Mouse (Mus musculus) left cerebral cortex, adult 9 months (tissue): ENCODE measurements around the gene Gm8879.
"Not testable (repeated sequence)": the region's sequence is repeated elsewhere in the genome, so short reads cannot be mapped to it uniquely, and the experiment has no call there.

Experiments
- DNase-seq, 2 experiments: peaks; one replicate each; pipeline ENCODE4 v3.0.0; 2022; ENCODE audit warnings: low spot score in 2 of 2

The Gm8879 gene

GRCm38 (mm10) chr5:11127334-11127733 is at the start of gene Gm8879:
Gene Gm8879 (plus strand): TSS chr5:11127634.
- not testable (repeated sequence) for DNase-seq

GRCm38 (mm10) chr5:11138031-11138430 is 10.6 kb downstream of the Gm8879 start:
- DNase-seq = not testable (repeated sequence)
